In the genomic region with DNA sequence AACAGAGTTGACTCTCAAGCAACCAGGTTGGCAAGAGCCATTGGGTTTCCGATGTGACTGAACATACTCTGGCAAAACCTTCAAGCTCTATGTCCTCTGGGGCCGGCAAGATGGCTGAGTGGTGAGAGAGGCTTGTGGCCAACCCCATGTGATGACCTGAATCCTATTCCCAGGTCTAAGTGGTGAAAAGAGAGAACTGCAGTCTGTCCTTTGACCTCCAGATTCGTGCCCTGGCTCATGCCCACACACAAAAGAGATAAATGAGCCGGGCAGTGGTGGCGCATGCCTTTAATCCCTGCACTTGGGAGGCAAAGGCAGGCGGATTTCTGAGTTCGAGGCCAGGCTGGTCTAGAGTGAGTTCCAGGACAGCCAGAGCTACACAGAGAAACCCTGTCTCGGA, we compare ENCODE assay signal across 28 mouse cellular contexts. TPM values are rescaled to one million over a fixed set of nuclear protein-coding genes. Genes with fewer than 3 reads are reported as not detected.
A peak's percentile ranks its signal among the peaks of the same experiment; 100 is the strongest.
DNase-seq lines count a peak whose midpoint lies in the region; ATAC-seq and TF ChIP-seq lines count a peak whose summit lies in the region.
"Had no signal": no experiment of that assay in that cellular context is flagged by ENCODE, and none has a peak within 500 bp of the region (broad histone marks: within the 10 kb centered on the region; RNA-seq: fewer than 3 reads in every experiment).

No protein-coding gene starts in this region.

- ATAC-seq in kidney, postnatal 0 days (replicated peaks; ENCODE audit: low FRiP score, low read depth), result no peak
- ATAC-seq in midbrain, embryonic 11.5 days (ENCODE audit: low FRiP score), result no peak
- no peak for ATAC-seq in midbrain, embryonic 13.5 days
- ATAC-seq: CD4-positive, CD25-positive, alpha-beta regulatory T cell, adult 4 months; forebrain, embryonic 15.5 days; forebrain, postnatal 0 days; Patski had no signal

- no peaks in the 10 kb centered on the region for H3K27me3 ChIP-seq in kidney, postnatal 0 days (ENCODE audit: insufficient read depth, low read length)
- H3K27me3 ChIP-seq in midbrain, embryonic 11.5 days (ENCODE audit: control insufficient read depth, insufficient read depth, low read length), result no peaks in the 10 kb centered on the region
- H3K27me3 ChIP-seq in midbrain, embryonic 13.5 days, result no peaks in the 10 kb centered on the region; the same call in 1 of the 2 replicates
- H3K27me3 ChIP-seq: CH12.LX; embryonic facial prominence, embryonic 13.5 days; embryonic facial prominence, embryonic 15.5 days; forebrain, embryonic 12.5 days; forebrain, embryonic 15.5 days; Patski had no signal

- H3K4me2 ChIP-seq in kidney, postnatal 0 days (ENCODE audit: low read length), result no peak overlapping the region
- H3K4me2 ChIP-seq in midbrain, embryonic 11.5 days, result no peak overlapping the region
- no peak overlapping the region for H3K4me2 ChIP-seq in midbrain, embryonic 13.5 days (replicated peaks)
- H3K4me2 ChIP-seq: embryonic facial prominence, embryonic 13.5 days; embryonic facial prominence, embryonic 15.5 days; forebrain, embryonic 12.5 days; forebrain, embryonic 15.5 days had no signal

- no peak overlapping the region for H3K9ac ChIP-seq in kidney, postnatal 0 days (ENCODE audit: low read depth, low read length)
- H3K9ac ChIP-seq in midbrain, embryonic 11.5 days (ENCODE audit: low read length), result no peak overlapping the region
- no peak overlapping the region for H3K9ac ChIP-seq in midbrain, embryonic 13.5 days (replicated peaks)
- H3K9ac ChIP-seq: embryonic facial prominence, embryonic 13.5 days; embryonic facial prominence, embryonic 15.5 days; forebrain, embryonic 12.5 days; forebrain, embryonic 15.5 days; forebrain, postnatal 0 days had no signal

- WGBS in kidney, postnatal 0 days, result 88% methylated on average over 8 of the region's 8 CpGs
- WGBS in midbrain, embryonic 11.5 days, result 85% methylated on average over 8 of the region's 8 CpGs
- 80% methylated on average over 8 of the region's 8 CpGs for WGBS in midbrain, embryonic 13.5 days

- DNase-seq in adrenal gland, postnatal 14 days, result peak; percentile 20
- DNase-seq in adrenal gland, adult 2 months, result no peak
- DNase-seq in kidney, postnatal 0 days (ENCODE audit: low spot score), result no peak
- DNase-seq in kidney, postnatal 14 days, result no peak
- DNase-seq in midbrain, embryonic 11.5 days (ENCODE audit: low spot score, missing footprints), result peak; percentile 68
- DNase-seq: adrenal gland, adult 8-10 months; adrenal gland, postnatal 25 days; B cell, adult 2 months; cerebellum, adult 11 months; cerebellum, adult 18-20 months; cerebellum, adult 8-10 months; cerebellum, adult 9-11 months; cerebellum, postnatal 14 days; cerebellum, postnatal 36 days; embryo, embryonic 11 days; forebrain, postnatal 0 days had no signal

- H3K36me3 ChIP-seq in kidney, postnatal 0 days (ENCODE audit: insufficient read depth, low read length), result no peaks in the 10 kb centered on the region
- H3K36me3 ChIP-seq in midbrain, embryonic 11.5 days (ENCODE audit: control insufficient read depth, insufficient read depth, low read length), result no peaks in the 10 kb centered on the region
- H3K36me3 ChIP-seq in midbrain, embryonic 13.5 days, result no peaks in the 10 kb centered on the region
- H3K36me3 ChIP-seq: embryonic facial prominence, embryonic 13.5 days; embryonic facial prominence, embryonic 15.5 days; forebrain, embryonic 10.5 days; forebrain, embryonic 12.5 days; forebrain, embryonic 15.5 days; G1E had no signal

- H3K9me3 ChIP-seq in kidney, postnatal 0 days (replicated peaks; ENCODE audit: low read length), result no peaks in the 10 kb centered on the region
- no peaks in the 10 kb centered on the region for H3K9me3 ChIP-seq in midbrain, embryonic 11.5 days (ENCODE audit: control insufficient read depth, low read length)
- 0 out of 2 replicates have a peak, but pooled peaks cover 3% of the 10 kb centered on the region for H3K9me3 ChIP-seq in midbrain, embryonic 13.5 days
- H3K9me3 ChIP-seq: embryonic facial prominence, embryonic 15.5 days; forebrain, embryonic 10.5 days; forebrain, embryonic 15.5 days; G1E had no signal

- TF ChIP-seq CTCF in kidney, postnatal 0 days (IDR thresholded peaks at IDR 0.05; ENCODE audit: low read depth), result 0 out of 2 replicates have a peak, but pooled peaks have one; percentile 7

- peaks cover 19% of the 10 kb centered on the region for H3K4me1 ChIP-seq in kidney, postnatal 0 days (replicated peaks; ENCODE audit: insufficient read depth, low read length)
- no peaks in the 10 kb centered on the region for H3K4me1 ChIP-seq in midbrain, embryonic 11.5 days (ENCODE audit: control insufficient read depth, insufficient read depth, low read length)
- H3K4me1 ChIP-seq in midbrain, embryonic 13.5 days (replicated peaks), result peaks cover 5% of the 10 kb centered on the region; the same call in 1 of the 2 replicates

- no peak overlapping the region for H3K27ac ChIP-seq in kidney, postnatal 0 days
- no peak overlapping the region for H3K27ac ChIP-seq in midbrain, embryonic 11.5 days (ENCODE audit: low read depth, low read length)
- H3K27ac ChIP-seq in midbrain, embryonic 13.5 days, result no peak overlapping the region
- H3K27ac ChIP-seq: embryonic facial prominence, embryonic 13.5 days; embryonic facial prominence, embryonic 15.5 days; forebrain, embryonic 12.5 days; forebrain, embryonic 15.5 days had no signal

- H3K4me3 ChIP-seq in kidney, postnatal 0 days (replicated peaks; ENCODE audit: low read depth, low read length), result no peak overlapping the region
- H3K4me3 ChIP-seq in midbrain, embryonic 11.5 days (ENCODE audit: low read depth, low read length), result no peak overlapping the region
- no peak overlapping the region for H3K4me3 ChIP-seq in midbrain, embryonic 13.5 days (replicated peaks)
- H3K4me3 ChIP-seq: embryonic facial prominence, embryonic 13.5 days; embryonic facial prominence, embryonic 15.5 days; erythroblast, embryonic 14.5 days; forebrain, embryonic 10.5 days; forebrain, embryonic 12.5 days; forebrain, embryonic 15.5 days had no signal

RNA-seq across cellular contexts. Expression of gene Gadd45b, which starts 40.3 kb away (rescaled TPM):
- total RNA-seq in adrenal gland, postnatal 14 days (2021), result 29.8 and 91.3 TPM in 2 replicates
- 10 to 100 TPM; 25.6 to 84.9 TPM for total RNA-seq in adrenal gland, adult 2 months (2021)
- 37.6 and 50.8 TPM in 2 replicates for polyA plus RNA-seq in adrenal gland, adult 2 months (2012; rRNA removed)
- 17.4 and 20.8 TPM in 2 replicates for polyA plus RNA-seq in kidney, postnatal 0 days (2015; fragmentation: Nextera tagmentation; extraction: Ambion mirVana)
- polyA plus RNA-seq in midbrain, embryonic 11.5 days (2014; fragmentation: Nextera tagmentation; extraction: Ambion mirVana), result 10.1 and 11.3 TPM in 2 replicates
- polyA plus RNA-seq in midbrain, embryonic 13.5 days (2015; fragmentation: Nextera tagmentation; extraction: Ambion mirVana), result 4.0 and 4.9 TPM in 2 replicates

RNA-seq across cellular contexts. Expression of gene Gng7, which starts 44.6 kb away (rescaled TPM):
- 5.9 and 6.2 TPM in 2 replicates for total RNA-seq in adrenal gland, postnatal 14 days (2021)
- total RNA-seq in adrenal gland, adult 2 months (2021), result 1 to 10 TPM; 5.4 to 9.2 TPM
- polyA plus RNA-seq in adrenal gland, adult 2 months (2012; rRNA removed), result 8.5 and 8.6 TPM in 2 replicates
- 3.4 TPM in 2 replicates for polyA plus RNA-seq in kidney, postnatal 0 days (2015; fragmentation: Nextera tagmentation; extraction: Ambion mirVana)
- polyA plus RNA-seq in midbrain, embryonic 11.5 days (2014; fragmentation: Nextera tagmentation; extraction: Ambion mirVana), result 6.6 and 7.0 TPM in 2 replicates
- polyA plus RNA-seq in midbrain, embryonic 13.5 days (2015; fragmentation: Nextera tagmentation; extraction: Ambion mirVana), result 10.4 and 10.9 TPM in 2 replicates
- polyA plus RNA-seq: erythroblast, embryonic 14.5 days had no signal

RNA-seq across cellular contexts. Expression of gene Lmnb2, which starts 52.1 kb away (rescaled TPM):
- total RNA-seq in adrenal gland, postnatal 14 days (2021), result 14.9 and 15.8 TPM in 2 replicates
- 10 to 100 TPM; 10.8 to 11.4 TPM for total RNA-seq in adrenal gland, adult 2 months (2021)
- polyA plus RNA-seq in adrenal gland, adult 2 months (2012; rRNA removed), result 16.2 and 17.9 TPM in 2 replicates
- polyA plus RNA-seq in kidney, postnatal 0 days (2015; fragmentation: Nextera tagmentation; extraction: Ambion mirVana), result 21.9 and 26.0 TPM in 2 replicates
- 19.4 and 19.7 TPM in 2 replicates for polyA plus RNA-seq in midbrain, embryonic 11.5 days (2014; fragmentation: Nextera tagmentation; extraction: Ambion mirVana)
- polyA plus RNA-seq in midbrain, embryonic 13.5 days (2015; fragmentation: Nextera tagmentation; extraction: Ambion mirVana), result 46.9 and 48.2 TPM in 2 replicates

RNA-seq across cellular contexts. Expression of gene Diras1, which starts 55.3 kb away (rescaled TPM):
- total RNA-seq in adrenal gland, postnatal 14 days (2021), result 2.1 and 2.3 TPM in 2 replicates
- 1 to 10 TPM; 1.4 to 3.6 TPM for total RNA-seq in adrenal gland, adult 2 months (2021)
- polyA plus RNA-seq in adrenal gland, adult 2 months (2012; rRNA removed), result 2.1 and 2.4 TPM in 2 replicates
- 0.11 TPM in 1 of 2 replicates, not detected in the other for polyA plus RNA-seq in kidney, postnatal 0 days (2015; fragmentation: Nextera tagmentation; extraction: Ambion mirVana)
- polyA plus RNA-seq in midbrain, embryonic 11.5 days (2014; fragmentation: Nextera tagmentation; extraction: Ambion mirVana), result 3.1 and 3.3 TPM in 2 replicates
- 30.9 and 34.3 TPM in 2 replicates for polyA plus RNA-seq in midbrain, embryonic 13.5 days (2015; fragmentation: Nextera tagmentation; extraction: Ambion mirVana)
- total RNA-seq: CH12.LX; common myeloid progenitor, adult 5-6 weeks had no signal
- polyA plus RNA-seq: CD4-positive, CD25-positive, alpha-beta regulatory T cell, adult 4 months; erythroblast, embryonic 14.5 days had no signal

Comparison
In these comparisons a context has a peak if more than half of its experiments do, and no peak if none do; other contexts are left out.
1. DNase-seq: peak in adrenal gland, postnatal 14 days (single experiment) and midbrain, embryonic 11.5 days (single experiment); none in adrenal gland, adult 2 months (single experiment), kidney, postnatal 0 days (single experiment) and kidney, postnatal 14 days (single experiment).